Mouse (Mus musculus) olfactory bulb, adult 2 months (tissue): ENCODE results near the gene Tbx5.
"Not testable (repeated sequence)": the region's sequence is repeated elsewhere in the genome, so short reads cannot be mapped to it uniquely, and the experiment has no call there.

Experiments used
- CTCF ChIP-seq: fragments of 200-500 bp; IDR thresholded peaks from 2 replicates; pipeline ENCODE4 v1.5.1; 2012; ENCODE audit warnings: low read depth, mild to moderate bottlenecking, low read length, moderate library complexity; ENCODE audit not compliant: insufficient read depth
- POLR2A ChIP-seq: fragments of 200-500 bp; IDR thresholded peaks from 2 replicates; pipeline ENCODE4 v1.6.1; 2012; ENCODE audit warnings: mild to moderate bottlenecking, low read depth, low read length, moderate library complexity; ENCODE audit not compliant: insufficient read depth

GRCm38 (mm10) chr5:119918381-119918780 is 85.9 kb downstream of the Tbx5 start:
- not testable (repeated sequence) for TF ChIP-seq CTCF, POLR2A
